ENCODE assay signal across 29 mouse cellular contexts in genomic region chr4:82697151-82697550, GRCm38 (mm10). TPM values are rescaled to one million over a fixed set of nuclear protein-coding genes. Genes with fewer than 3 reads are reported as not detected.
DNase-seq lines count a peak whose midpoint lies in the region; ATAC-seq and TF ChIP-seq lines count a peak whose summit lies in the region.
"Had no signal": no experiment of that assay in that cellular context is flagged by ENCODE, and none has a peak within 500 bp of the region (broad histone marks: within the 10 kb centered on the region; RNA-seq: fewer than 3 reads in every experiment).

No protein-coding gene starts in this region.

- intact Hi-C loops in gastrocnemius, adult 2 months (cut with DNase I) = no loop called here
- intact Hi-C loops in left cerebral cortex, postnatal 4 days (cut with DNase I) = no loop called here
- intact Hi-C loops in left cerebral cortex, postnatal 36 days (cut with DNase I) = no loop called here

- ATAC-seq in forebrain, embryonic 16.5 days = no peak
- ATAC-seq: forebrain, embryonic 13.5 days; forebrain, postnatal 0 days; intestine, postnatal 0 days; Patski had no signal

- 66% methylated on average over 6 of the region's 6 CpGs for whole genome bisulfite sequencing in heart, embryonic 10.5 days
- 59% methylated on average over 6 of the region's 6 CpGs for WGBS in forebrain, embryonic 16.5 days

- peaks cover 38% of the 10 kb centered on the region for H3K4me1 ChIP-seq in heart, embryonic 10.5 days
- H3K4me1 ChIP-seq in forebrain, embryonic 16.5 days (replicated peaks; ENCODE audit: control insufficient read depth, insufficient read depth, low read length) = peaks cover 10% of the 10 kb centered on the region

- no peaks in the 10 kb centered on the region for H3K27me3 ChIP-seq in heart, embryonic 10.5 days (ENCODE audit: insufficient read depth, poor library complexity, severe bottlenecking)
- no peaks in the 10 kb centered on the region for H3K27me3 ChIP-seq in forebrain, embryonic 16.5 days (replicated peaks; ENCODE audit: control insufficient read depth, insufficient read depth, low read length)
- H3K27me3 ChIP-seq: CH12.LX; forebrain, embryonic 13.5 days; heart, embryonic 12.5 days; Patski had no signal

- H3K4me2 ChIP-seq in forebrain, embryonic 16.5 days (ENCODE audit: low read length) = no peak overlapping the region
- H3K4me2 ChIP-seq: embryonic facial prominence, embryonic 13.5 days; forebrain, embryonic 13.5 days; hindbrain, embryonic 14.5 days had no signal

- H3K9ac ChIP-seq in forebrain, embryonic 16.5 days (replicated peaks; ENCODE audit: low read depth, low read length) = no peak overlapping the region
- H3K9ac ChIP-seq: embryonic facial prominence, embryonic 13.5 days; forebrain, embryonic 13.5 days; forebrain, postnatal 0 days; heart, embryonic 12.5 days; hindbrain, embryonic 14.5 days had no signal

- DNase-seq in gastrocnemius, adult 2 months = no peak
- no peak for DNase-seq in gastrocnemius, postnatal 10 days
- peak; percentile 24 for DNase-seq in heart, embryonic 10.5 days (ENCODE audit: low spot score)
- no peak for DNase-seq in heart, postnatal 4 days
- peak; percentile 72 for DNase-seq in left cerebral cortex, postnatal 4 days
- DNase-seq in left cerebral cortex, postnatal 36 days (ENCODE audit: low spot score in 2 of 2) = no peak
- peak; percentile 22 for DNase-seq in retina, embryonic 14.5 days (ENCODE audit: low spot score)
- DNase-seq: adrenal gland, postnatal 10 days; adrenal gland, postnatal 36 days; B cell, adult 2 months; cerebellum, adult 18-20 months; cerebellum, adult 9-10 months; forebrain, postnatal 0 days; gastrocnemius, postnatal 36 days; heart, postnatal 14 days; kidney, adult 2 months had no signal

- H3K27ac ChIP-seq in gastrocnemius, adult 2 months = peak overlapping the region; percentile 88
- no peak overlapping the region for H3K27ac ChIP-seq in heart, embryonic 10.5 days
- H3K27ac ChIP-seq in forebrain, embryonic 16.5 days (ENCODE audit: low read length) = no peak overlapping the region
- H3K27ac ChIP-seq: embryonic facial prominence, embryonic 10.5 days; embryonic facial prominence, embryonic 13.5 days; forebrain, embryonic 13.5 days; hindbrain, embryonic 10.5 days; hindbrain, embryonic 14.5 days had no signal

- H3K36me3 ChIP-seq in heart, embryonic 10.5 days = no peaks in the 10 kb centered on the region
- no peaks in the 10 kb centered on the region for H3K36me3 ChIP-seq in forebrain, embryonic 16.5 days (ENCODE audit: control insufficient read depth, insufficient read depth)
- H3K36me3 ChIP-seq: embryonic facial prominence, embryonic 10.5 days; embryonic facial prominence, embryonic 13.5 days; forebrain, embryonic 10.5 days; G1E; heart, embryonic 12.5 days; hindbrain, embryonic 10.5 days had no signal

- TF ChIP-seq CTCF in gastrocnemius, adult 2 months (IDR thresholded peaks at IDR 0.05) = no peak

- peak overlapping the region; percentile 63; the same call in 1 of the 2 replicates for H3K4me3 ChIP-seq in gastrocnemius, adult 2 months
- H3K4me3 ChIP-seq in heart, embryonic 10.5 days = no peak overlapping the region
- no peak overlapping the region for H3K4me3 ChIP-seq in forebrain, embryonic 16.5 days (replicated peaks; ENCODE audit: low read length)
- H3K4me3 ChIP-seq: embryonic facial prominence, embryonic 10.5 days; embryonic facial prominence, embryonic 13.5 days; forebrain, embryonic 10.5 days; forebrain, embryonic 13.5 days; heart, embryonic 12.5 days; hindbrain, embryonic 10.5 days had no signal

- no peaks in the 10 kb centered on the region for H3K9me3 ChIP-seq in heart, embryonic 10.5 days
- no peaks in the 10 kb centered on the region for H3K9me3 ChIP-seq in forebrain, embryonic 16.5 days (ENCODE audit: control insufficient read depth, low read length)
- H3K9me3 ChIP-seq: embryonic facial prominence, embryonic 10.5 days; embryonic facial prominence, embryonic 13.5 days; forebrain, embryonic 10.5 days; forebrain, embryonic 13.5 days; heart, embryonic 12.5 days; hindbrain, embryonic 10.5 days had no signal

RNA-seq across cellular contexts. Expression of gene Nfib, which starts 8.4 kb away (rescaled TPM):
- 10 to 100 TPM; 67.9 to 93.6 TPM for total RNA-seq in gastrocnemius, adult 2 months (2021)
- total RNA-seq in gastrocnemius, postnatal 10 days (2021) = 100 to 1,000 TPM; 145 to 150 TPM
- polyA plus RNA-seq in heart, embryonic 10.5 days (2016; fragmentation: Nextera tagmentation; extraction: Ambion mirVana) = 38.1 and 38.9 TPM in 2 replicates
- total RNA-seq in heart, postnatal 4 days (2021) = 100 to 1,000 TPM; 208 to 209 TPM
- total RNA-seq in left cerebral cortex, postnatal 4 days (2021) = 100 to 1,000 TPM; 216 to 233 TPM
- total RNA-seq in left cerebral cortex, postnatal 36 days (2021) = 10 to 100 TPM; 79.7 to 96.6 TPM
- 263 and 276 TPM in 2 replicates for polyA plus RNA-seq in forebrain, embryonic 16.5 days (2015; fragmentation: Nextera tagmentation; extraction: Ambion mirVana)
- total RNA-seq: granulocyte monocyte progenitor cell, adult 5-6 weeks had no signal
- polyA plus RNA-seq: G1E had no signal

Comparison
In these comparisons a context has a peak if more than half of its experiments do, and no peak if none do; other contexts are left out.
1. DNase-seq: peak in heart, embryonic 10.5 days (single experiment), left cerebral cortex, postnatal 4 days (single experiment) and retina, embryonic 14.5 days (single experiment); none in gastrocnemius, adult 2 months (single experiment), gastrocnemius, postnatal 10 days (single experiment), heart, postnatal 4 days (single experiment) and left cerebral cortex, postnatal 36 days (0 of 2).